Mouse (Mus musculus) heart, adult 9 months (tissue): ENCODE measurements around the gene Elf3.
"Not testable (repeated sequence)": the region's sequence is repeated elsewhere in the genome, so short reads cannot be mapped to it uniquely, and the experiment has no call there.

Experiments used
- DNase-seq, 2 experiments: peaks; one replicate each; pipeline ENCODE4 v3.0.0; 2022; ENCODE audit warnings: low spot score in 2 of 2

Gene Elf3

DNA sequence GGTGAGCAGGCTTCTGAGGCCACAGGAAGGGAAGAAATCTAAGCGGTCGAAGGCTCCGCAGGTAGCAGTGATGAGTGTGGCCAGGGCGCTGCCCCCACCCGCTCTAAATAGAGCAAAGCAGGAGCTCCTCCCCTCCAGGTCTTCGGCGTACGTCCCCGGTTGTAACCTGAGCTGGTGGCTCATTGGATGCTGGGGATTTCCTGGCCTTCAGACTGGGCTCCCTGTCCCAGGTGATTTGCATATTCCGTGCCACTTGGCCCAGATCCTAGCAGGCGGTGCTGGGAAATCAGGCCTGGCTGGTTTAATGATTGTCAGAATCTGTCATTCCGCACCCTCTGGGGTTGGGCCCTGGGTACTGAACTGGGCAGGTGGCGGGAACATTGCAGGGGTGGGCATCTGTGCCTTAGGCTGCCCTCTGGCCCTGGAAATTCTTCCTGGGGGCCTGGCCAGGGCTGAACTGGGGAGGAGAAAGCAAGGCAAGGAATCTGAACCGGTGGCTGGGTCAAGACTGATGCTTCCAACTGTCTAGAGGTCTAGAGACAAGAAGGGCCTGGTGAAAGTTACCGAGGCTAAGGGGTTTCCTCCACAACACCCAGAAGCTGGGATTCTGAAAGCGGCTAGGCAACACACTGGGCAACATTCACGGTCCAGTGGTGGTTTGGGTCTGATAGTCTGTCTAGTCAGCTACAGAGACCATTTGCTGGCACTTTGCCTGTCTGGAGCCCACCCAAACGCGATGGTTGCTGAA lies at the start of gene Elf3:
Gene Elf3 (minus strand): TSS at position 189 of the 748 bp plus-strand sequence.
- DNase-seq: peak in 1 of 2 experiments; percentile 9

DNA sequence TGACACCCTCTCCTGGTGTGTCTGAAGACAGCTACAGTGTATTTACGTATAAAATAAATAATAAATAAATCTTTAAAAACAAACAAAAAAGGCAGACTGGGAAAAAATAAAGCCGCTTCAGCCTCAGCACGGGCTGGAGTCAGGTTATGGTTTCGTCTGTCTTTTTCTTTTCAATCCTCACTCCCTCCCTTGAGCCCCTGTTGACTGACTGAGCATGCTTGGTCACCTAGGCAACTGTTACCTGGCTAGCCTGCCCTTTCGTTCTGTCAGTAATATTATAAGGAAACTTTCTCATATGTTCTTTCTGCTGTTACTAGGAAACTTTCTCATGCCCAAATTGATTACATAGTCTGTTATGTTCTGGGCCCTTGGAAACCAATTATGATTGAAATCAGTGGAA lies 32.5 kb upstream of the Elf3 start:
- no peak for DNase-seq

DNA sequence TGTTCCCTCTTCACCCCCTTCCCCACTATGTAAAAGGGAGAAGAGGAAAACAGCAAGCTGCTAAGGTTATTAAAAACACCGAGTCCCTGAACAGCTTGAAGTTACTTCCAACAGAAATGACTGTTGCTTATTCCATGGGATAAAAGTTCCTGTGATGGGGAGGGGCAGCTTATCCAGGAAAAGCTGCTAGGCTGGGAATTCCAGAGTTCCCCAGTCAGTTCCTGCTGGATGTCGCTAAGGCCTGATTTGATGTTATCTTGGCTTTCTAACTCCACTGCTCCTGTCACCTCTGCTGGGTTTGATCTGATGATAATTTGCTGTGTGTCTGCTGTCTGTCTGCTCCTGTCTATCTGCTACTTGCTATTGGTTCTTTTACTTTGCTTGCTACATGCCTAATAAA lies 27.9 kb upstream of the Elf3 start:
- DNase-seq: peak; percentile 11 to 39

DNA sequence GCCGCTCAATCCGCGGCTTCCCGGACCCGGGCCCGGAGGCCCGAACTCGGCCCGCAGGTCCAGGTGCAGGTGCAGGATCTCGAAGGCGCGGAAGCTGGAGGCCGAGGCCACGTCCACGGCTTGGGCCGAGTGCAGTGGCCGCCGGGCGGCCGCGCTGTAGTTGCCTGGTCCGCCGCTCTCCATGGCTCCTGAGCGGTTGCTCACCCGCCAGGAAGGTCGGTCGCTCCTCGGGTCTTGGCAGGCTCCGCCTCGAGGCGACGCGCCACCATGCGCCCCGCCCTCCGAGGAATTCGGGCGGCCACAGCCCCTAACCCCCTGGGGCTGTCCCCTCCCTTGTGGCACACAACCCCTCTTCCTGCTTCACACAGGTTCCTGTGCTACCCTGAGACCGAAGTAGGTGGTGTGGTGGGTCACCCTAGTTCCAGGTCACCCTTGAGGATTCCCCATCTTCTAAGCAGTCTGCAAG lies 25.5 kb upstream of the Elf3 start, which contains the start of gene Rnpep:
Gene Rnpep (minus strand): TSS at position 259 of the 466 bp plus-strand sequence.
- peak; percentile 70 for DNase-seq

DNA sequence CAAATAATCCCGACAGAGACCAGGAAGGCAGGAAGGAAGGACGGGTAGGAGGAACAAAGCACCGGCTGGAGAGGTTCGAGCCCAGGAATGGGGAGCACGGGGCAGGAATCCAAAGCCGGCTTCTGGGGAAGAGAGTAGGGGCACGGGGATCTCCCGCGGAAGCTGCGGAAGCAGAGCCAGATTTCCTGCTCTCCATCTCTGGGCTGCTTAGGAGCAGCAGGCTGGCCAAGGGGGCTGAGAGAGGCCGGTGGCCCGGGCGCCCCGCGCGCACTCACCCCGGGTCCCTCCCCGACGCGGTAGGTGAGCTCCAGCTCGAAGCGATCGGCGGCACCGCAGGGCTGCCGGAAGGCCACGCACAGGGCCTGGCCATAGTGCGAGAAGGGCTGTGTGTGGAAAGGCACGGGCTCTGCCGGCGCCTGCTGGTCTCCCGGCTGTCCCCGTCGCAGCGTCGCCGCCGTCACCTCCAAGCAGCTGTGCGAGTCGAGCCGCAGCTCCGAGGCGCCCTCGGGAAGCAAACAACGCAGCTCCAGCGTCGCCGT lies 25.0 kb upstream of the Elf3 start:
- peak; percentile 30 to 38 for DNase-seq

DNA sequence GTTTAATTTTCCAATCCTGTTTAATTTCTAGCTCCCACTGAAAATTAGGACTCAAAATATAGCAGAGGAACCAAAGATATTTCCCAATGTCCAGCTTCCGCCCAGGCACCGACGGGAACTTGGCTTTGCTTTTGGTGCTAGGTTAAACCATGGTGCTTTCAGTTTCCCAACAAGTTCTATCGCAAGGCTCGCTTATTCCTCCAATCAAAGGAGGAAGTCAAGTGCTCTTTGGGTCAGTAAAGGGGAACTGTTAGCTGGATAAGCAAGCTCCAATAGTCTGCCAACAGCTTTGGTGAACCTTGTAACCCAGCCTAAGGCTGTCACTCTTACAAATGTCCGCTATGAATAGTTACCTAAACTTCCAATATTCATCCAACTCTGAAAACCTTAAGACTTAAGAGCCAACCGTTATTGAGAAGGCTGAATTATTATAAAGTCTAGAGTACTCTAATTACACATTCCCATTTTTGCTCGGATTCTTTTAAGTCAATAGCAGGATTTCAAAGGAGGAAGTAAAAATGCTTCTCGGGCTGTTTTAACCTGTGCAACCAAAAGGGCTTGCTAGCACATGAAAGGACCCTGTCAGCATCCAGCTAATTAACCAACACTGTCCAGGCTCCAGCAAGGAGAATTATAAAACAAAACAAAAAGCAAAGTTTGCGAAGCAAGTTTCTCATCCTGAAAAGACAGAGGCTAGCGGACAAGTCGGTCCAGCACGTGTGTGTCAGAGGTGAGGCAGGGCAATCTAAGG lies 24.3 kb upstream of the Elf3 start:
- DNase-seq: peak; percentile 43 to 61

DNA sequence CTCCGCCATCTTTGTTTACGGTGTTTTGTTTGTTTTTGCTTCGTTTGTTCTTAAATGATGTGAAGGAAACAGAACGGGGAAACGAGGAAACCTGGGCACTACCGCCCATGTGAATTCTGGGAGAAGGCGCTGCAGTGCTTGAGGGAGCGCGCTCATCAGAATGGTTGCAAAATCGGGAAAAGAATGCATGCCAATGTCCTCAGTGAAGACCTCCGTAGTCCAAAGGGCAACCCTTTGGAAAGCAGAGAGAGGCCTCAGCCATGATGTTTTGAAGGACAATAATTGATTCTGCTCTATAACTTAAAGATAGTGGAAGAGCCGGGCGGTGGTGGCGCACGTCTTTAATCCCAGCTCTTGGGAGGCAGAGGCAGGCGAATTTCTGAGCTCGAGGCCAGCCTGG lies 23.5 kb upstream of the Elf3 start:
- DNase-seq: no peak

DNA sequence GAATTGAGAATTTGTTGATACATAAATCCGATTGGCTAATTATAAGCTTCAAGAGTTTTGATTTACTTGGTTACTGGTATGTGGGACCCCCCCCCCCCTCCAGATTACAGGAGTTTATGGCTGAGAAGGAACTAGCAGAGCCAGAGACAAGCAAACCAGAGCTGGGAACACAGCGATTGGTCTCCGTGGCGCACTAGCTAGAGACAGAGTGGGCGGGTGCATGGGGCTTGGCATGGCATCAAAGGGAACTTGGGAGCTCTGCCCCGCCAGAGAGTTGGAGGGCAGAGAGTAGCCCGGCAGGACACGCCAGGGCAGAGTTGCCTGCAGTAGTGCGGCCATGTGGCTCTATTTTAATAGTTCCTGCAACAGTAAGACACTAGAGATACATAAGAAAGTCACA lies 22.3 kb upstream of the Elf3 start:
- DNase-seq: peak; percentile 53 to 60

DNA sequence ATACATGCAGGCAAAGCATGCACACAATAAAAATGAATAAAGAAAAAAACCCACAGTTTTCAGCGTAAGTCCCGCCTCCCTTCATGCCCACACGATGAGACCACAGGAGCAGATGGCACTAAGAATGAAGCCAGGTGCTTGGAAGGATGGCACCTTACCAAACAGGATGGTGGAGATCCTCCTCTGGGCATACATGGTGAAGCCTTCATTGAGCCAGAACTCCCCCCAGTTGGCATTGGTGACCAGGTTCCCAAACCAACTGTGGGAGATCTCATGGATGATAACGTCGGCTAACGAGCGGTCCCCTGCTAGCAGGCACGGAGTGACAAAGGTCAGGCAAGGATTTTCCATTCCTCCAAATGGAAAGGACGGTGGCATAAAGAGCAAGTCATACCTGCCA lies 13.0 kb upstream of the Elf3 start:
- DNase-seq: no peak

DNA sequence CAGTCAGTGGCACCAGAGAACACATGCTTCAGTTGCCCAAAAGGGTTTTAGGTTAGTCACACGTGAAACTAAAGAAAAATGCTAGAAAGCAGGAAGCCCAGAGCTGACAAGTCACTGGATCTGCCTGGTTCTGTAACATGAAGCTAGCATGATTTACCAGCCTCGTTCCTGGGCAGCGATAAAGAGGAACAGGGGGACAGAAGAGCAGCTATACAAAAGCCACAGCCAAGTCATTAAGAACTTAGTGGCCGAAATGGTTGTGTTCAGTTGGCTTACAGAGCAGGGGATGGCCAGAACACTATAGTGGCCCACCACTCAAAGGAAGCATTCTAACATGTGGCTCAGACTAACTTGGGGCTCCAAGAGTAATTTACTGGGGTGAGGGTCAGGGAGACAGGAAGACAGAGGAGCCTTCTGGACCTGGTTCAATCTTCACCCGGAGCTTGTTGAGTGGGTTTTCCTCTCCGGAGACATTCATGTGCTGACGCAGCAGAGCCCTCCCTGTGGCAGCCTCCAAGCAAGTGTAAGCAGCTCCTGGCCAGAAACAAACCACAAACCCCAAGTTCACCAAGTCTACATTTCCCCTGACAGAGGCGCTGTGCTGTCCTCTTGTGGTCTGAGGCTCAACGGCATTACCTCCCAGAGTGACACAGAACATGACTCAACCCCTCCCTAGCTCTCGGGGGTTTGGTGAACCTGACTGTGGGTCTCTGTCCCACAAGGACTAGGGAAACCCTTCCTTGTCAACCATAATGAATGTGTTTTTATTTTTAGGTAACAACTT lies 9.5 kb upstream of the Elf3 start:
- DNase-seq: no peak

DNA sequence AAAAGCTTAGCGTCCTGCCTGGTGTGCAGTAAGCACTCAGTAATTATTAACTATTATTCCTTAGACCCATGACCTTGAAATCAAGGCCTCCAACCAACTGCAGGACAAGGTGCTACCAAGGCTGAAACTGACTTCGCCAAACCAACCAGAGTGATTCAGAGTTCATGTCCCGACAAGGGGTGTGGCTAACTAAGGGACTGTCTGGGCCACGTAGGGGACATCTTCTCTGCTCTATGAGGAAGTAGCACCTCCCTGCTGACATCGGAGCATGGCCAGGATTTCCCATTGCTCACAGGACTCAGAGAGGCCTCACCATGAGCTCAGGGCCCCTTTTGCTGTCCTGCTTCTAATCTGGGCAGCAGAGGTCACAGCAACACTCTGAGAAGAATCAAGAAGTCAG lies 7.5 kb upstream of the Elf3 start:
- DNase-seq: no peak

DNA sequence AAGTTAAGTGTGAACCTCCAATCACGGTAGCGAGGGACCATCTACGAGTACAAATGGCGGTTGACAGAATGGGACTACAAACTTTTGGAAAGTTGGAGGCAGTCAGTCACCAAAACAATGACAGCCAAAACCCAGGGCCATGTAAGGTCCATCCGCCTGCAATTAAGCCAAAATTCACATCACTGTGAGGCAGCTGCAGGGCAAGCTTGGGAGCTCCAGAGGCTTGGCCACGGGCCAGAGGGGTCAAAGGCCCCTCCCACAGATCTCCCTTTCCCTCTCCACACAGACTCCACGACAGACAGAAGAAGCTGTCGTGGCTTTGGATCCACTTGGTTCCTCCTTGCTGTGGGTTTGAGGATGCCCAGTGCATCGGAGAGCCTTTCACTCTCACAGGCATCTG lies 4.9 kb upstream of the Elf3 start:
- no peak for DNase-seq

DNA sequence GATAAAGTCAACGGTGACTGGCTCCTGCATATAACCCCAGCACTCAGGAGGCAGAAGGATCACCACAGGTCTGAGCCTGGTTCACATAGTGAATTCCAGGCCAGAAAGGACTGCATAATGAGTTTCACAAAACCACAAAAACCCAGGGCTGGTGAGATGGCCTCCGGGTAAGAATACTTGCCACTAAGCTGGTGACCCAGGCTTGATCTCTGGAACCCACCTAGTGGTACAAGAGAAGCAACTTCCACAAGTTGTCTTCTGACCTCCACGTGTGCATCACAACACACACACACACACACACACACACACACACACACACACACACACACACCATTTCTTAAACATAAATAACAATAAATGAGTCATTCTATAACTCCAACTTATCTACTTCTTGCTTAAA lies 4.0 kb upstream of the Elf3 start:
- DNase-seq: no peak

DNA sequence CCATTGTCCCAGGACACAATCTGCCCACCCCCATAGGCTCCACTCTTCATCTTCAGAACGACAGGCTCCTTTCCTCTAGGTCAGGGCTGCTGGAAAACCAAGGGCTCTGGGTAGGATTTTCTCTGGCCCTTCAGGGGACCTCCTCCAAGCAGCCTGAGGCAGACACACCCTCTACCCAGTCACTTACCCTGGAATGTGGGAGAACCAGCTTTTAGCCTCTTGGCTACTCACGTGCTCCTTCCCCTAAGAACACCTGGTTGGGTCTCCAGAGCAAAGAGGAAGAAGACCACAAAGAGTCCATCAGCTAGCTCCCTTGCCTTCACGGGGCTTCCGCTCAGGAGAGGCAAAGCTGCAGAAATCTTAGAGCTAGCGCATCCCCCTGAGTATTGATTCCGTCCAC lies 2.6 kb upstream of the Elf3 start:
- DNase-seq: no peak

DNA sequence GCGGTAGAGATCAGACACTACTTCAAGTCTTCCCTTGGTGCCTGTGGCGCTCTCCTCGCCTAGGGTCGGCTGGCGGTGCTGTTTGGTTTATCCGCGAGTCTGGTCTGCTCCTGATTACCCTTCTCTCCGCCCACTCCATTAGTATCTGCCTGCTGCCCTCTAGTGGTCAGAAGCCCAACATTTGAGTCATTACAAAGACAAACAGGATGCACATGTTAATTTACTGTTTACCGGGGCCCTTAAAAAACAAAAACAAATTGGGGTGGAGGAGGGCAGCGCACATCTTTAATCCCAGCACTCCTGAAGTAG lies 714 bp upstream of the Elf3 start:
- peak; percentile 29 to 67 for DNase-seq

DNA sequence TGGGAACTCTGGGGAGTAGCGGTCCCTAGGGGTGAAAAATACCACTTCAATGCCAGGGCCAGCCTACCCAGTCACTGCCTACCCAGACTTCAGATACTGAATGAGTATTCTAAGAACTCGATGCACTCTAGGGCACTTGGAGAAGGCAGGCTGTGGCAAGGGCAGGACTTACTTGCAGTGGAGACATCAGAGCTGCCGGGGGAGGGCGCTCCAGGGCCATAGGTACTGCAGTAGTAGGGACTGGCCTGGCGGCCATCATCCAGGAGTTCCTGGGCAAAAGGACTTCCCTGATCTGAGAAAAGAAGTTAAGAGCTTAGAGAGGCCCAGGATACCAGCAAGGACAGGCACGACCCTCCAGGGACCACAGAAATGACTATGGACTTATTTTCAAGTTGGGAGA lies 2.1 kb downstream of the Elf3 start:
- DNase-seq: no peak

DNA sequence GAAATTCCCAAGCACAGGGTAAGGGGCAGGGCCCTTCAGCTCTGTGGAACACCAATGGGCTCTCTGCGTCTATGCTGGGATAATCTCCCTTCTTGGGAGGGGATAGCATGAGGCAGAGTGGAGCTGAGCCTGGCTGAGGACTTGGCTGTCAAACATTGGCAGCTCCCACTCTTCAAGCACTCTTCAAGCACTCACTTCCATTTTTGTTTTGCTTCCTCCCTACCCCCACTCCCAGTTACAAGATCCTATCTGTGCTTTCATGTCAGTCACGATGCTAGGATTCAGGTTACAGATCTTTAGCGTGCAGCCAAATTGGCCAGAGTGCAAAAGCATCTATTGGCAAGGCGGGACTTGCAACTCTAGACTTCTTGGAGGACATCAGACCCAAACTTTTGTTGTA lies 5.5 kb downstream of the Elf3 start:
- DNase-seq: no peak

DNA sequence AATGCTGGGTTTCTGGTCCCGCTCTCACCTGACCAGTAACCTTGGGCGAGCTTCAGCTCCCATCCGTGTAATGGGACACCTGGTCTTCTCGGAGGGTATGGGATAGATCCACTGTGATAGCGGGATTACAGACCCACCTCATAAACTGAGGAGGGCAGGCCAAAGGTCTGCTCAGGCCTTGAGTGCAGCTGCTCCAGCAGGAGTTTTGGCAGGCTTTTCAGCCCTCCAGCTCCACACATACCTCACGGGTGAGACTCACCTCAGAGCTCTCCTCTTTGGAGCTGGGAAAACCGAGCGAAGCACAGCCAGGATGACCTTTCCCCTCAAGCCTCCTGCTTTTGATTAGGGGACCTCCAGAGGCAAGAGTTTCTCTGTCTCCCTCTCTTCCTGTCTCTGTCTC lies 7.0 kb downstream of the Elf3 start:
- no peak for DNase-seq

DNA sequence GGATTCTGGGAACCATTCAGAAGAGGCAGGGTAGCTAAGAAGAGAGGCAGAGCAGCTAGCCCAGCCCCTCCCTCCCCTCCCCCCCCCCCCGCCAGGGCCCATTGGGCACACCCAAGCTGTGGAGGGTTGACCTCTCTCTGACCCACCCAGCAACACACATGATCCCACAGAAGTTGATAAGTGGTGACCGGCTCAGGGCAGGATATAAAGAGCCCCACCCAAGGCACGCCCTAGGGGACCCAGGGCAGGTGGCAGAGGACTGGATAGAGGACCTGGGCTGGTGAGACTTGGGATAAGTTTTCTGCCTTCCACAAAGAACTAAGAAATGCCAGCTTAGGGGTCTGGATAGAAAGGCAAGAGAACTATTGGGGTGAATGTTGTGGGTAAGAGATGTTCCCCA lies 7.7 kb downstream of the Elf3 start:
- no peak for DNase-seq

DNA sequence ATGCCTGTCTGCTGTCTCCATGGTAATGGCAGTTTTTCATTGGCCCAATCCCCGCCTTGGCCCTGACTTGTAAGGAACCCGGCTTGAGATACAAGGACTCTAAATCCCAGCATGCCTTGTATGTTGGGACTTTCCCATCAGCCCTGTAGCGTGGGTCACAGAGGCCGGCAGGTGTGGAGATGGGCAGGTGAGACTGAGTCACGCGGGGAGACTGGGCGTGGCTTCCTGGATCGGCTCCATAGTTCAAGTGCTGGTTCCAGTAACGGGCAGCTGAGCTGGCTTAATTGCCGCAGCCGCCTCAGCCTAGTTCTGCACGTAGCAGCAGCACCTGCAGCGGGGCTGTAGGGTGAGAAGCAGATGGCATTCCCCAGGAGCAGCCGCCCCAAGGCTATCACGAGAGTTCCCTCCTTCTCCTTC lies 9.9 kb downstream of the Elf3 start:
- no peak for DNase-seq

DNA sequence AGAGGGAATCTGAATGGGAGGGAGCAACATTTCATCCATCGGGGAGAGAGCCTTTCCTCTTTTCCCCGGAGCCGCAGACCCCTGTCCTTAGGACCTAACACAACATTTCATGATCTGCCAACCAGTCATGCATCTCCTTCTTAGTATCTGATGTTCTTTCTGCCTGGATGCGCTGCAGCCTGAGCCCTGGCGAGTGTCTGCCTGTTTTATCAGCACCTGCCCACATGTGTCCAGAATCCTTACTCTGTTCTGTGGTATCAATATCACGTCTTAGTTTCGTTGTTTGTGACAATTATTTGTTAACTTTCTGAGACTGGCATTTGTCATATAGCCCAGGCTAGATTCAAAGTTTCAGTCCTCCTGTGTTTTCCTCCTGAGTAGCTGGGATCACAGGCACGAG lies 14.4 kb downstream of the Elf3 start:
- no peak for DNase-seq

DNA sequence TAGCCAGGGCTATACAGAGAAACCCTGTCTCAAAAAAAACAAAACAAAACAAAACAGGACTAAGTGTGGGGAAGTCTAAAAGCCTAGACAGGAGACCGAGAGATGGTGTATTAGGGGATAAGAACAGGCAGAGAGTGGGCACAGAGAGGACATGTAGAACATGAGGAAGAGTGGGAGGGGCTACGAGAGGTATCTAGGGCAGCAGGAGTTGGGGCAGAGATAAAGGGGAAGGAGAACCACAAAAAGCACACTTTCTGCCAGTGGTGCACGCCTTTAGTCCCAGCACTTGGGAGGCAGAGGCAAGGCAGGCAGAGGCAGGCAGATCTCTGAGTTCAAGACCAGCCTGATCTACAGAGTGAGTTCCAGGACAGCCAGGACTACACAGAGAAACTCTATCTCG lies 18.2 kb downstream of the Elf3 start:
- DNase-seq: not testable (repeated sequence)
